Mouse (Mus musculus) left cerebral cortex, adult 8-10 months (tissue): ENCODE data around the gene Mafg. TPM values are rescaled to one million over a fixed set of nuclear protein-coding genes. Genes with fewer than 3 reads are reported as not detected.
A peak's percentile ranks its signal among the peaks of the same experiment; 100 is the strongest.
"Not testable (repeated sequence)": the region's sequence is repeated elsewhere in the genome, so short reads cannot be mapped to it uniquely, and the experiment has no call there.

Experiments
- DNase-seq, 2 experiments: peaks; one replicate each; pipeline ENCODE4 v3.0.0; 2022; ENCODE audit warnings: low spot score in 2 of 2
- total RNA-seq, 4 experiments: library from RNA; stranded (reverse); gene quantifications; 2 replicates each; pipeline ENCODE4 v1.2.4; 2022

The Mafg gene
- total RNA-seq, 4 experiments from 2014 or later = 66.8 to 77.2 (median 73.1) TPM

GRCm38 (mm10) chr11:120598283-120598989 lies 35.0 kb downstream of the Mafg start, which contains the start of the genes Alyref and Anapc11:
Gene Alyref, minus strand, starts transcription at chr11:120598365.
Gene Anapc11, plus strand, starts transcription at chr11:120598421.
- peak; percentile 83 to 89 for DNase-seq

- no peak for DNase-seq
Observed at GRCm38 (mm10) chr11:120597240-120598235, 35.9 kb downstream of the Mafg start.

- DNase-seq = no peak
Observed at GRCm38 (mm10) chr11:120588531-120588930, 44.9 kb downstream of the Mafg start.

- DNase-seq = no peak
Observed at GRCm38 (mm10) chr11:120583937-120584336, 49.5 kb downstream of the Mafg start.

- not testable (repeated sequence) for DNase-seq
Observed at GRCm38 (mm10) chr11:120582982-120583293, 50.5 kb downstream of the Mafg start.

- no peak for DNase-seq
Observed at GRCm38 (mm10) chr11:120582268-120582981, 51.0 kb downstream of the Mafg start.

GRCm38 (mm10) chr11:120581490-120582267 lies 51.7 kb downstream of the Mafg start, which contains the start of gene Arhgdia:
Gene Arhgdia, minus strand, starts transcription at chr11:120581624.
- DNase-seq = peak; percentile 80 to 88

GRCm38 (mm10) chr11:120580871-120581331 lies 52.5 kb downstream of the Mafg start:
- DNase-seq = no peak

GRCm38 (mm10) chr11:120580190-120580589 lies 53.2 kb downstream of the Mafg start:
- no peak for DNase-seq

- no peak for DNase-seq
Observed at GRCm38 (mm10) chr11:120579316-120580107, 53.9 kb downstream of the Mafg start.

- no peak for DNase-seq
Observed at GRCm38 (mm10) chr11:120578694-120579243, 54.6 kb downstream of the Mafg start.

GRCm38 (mm10) chr11:120578024-120578693 lies 55.2 kb downstream of the Mafg start:
- no peak for DNase-seq

- DNase-seq = no peak
Observed at GRCm38 (mm10) chr11:120577211-120578023, 56.0 kb downstream of the Mafg start.

- DNase-seq = no peak
Observed at GRCm38 (mm10) chr11:120576365-120576981, 56.9 kb downstream of the Mafg start.

GRCm38 (mm10) chr11:120575940-120576339 lies 57.5 kb downstream of the Mafg start:
- no peak for DNase-seq
